11 mouse cellular contexts compared by ENCODE assay signal in the genomic region with DNA sequence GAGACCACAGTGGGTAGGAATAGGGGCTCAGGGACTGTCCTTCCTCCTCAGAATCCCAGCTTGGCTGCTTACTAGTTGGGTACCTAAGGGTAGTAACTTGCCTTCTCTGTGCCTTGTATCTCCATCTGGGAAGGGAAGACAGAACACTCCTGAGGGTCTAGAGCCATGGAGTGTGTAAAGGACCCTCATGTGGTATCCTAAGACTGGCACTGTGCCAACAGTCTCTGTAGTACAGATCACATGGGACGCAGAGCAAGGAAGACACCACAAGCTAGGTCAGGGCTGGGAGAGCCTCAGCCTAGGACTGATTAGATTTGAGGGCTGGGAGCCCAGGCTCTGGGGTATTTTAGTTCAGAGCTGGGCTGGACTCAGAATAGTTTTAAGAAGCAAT. TPM values are rescaled to one million over a fixed set of nuclear protein-coding genes. Genes with fewer than 3 reads are reported as not detected.
DNase-seq lines count a peak whose midpoint lies in the region; ATAC-seq and TF ChIP-seq lines count a peak whose summit lies in the region.
"Had no signal": no experiment of that assay in that cellular context is flagged by ENCODE, and none has a peak within 500 bp of the region (broad histone marks: within the 10 kb centered on the region; RNA-seq: fewer than 3 reads in every experiment).

No protein-coding gene starts in this region.

- DNase-seq in heart, adult 2 months = no peak
- DNase-seq in lung, postnatal 25 days (ENCODE audit: low spot score) = no peak
- no peak for DNase-seq in thymus, postnatal 25 days
- no peak for DNase-seq in right cerebral cortex, postnatal 10 days (ENCODE audit: low spot score in 2 of 2)
- DNase-seq: kidney, adult 9 months had no signal

- no peaks in the 10 kb centered on the region for H3K36me3 ChIP-seq in heart, embryonic 13.5 days
- H3K36me3 ChIP-seq in heart, adult 2 months (ENCODE audit: control insufficient read depth, insufficient read depth, low read length) = no peaks in the 10 kb centered on the region
- H3K36me3 ChIP-seq in lung, embryonic 15.5 days = no peaks in the 10 kb centered on the region
- no peaks in the 10 kb centered on the region for H3K36me3 ChIP-seq in forebrain, embryonic 12.5 days (replicated peaks)
- H3K36me3 ChIP-seq in limb, embryonic 15.5 days = no peaks in the 10 kb centered on the region

- peaks cover 21% of the 10 kb centered on the region for H3K4me1 ChIP-seq in heart, embryonic 13.5 days
- H3K4me1 ChIP-seq in heart, adult 2 months (ENCODE audit: control insufficient read depth, insufficient read depth, low read length) = peaks cover 5% of the 10 kb centered on the region; the same call in 1 of the 2 replicates
- H3K4me1 ChIP-seq in lung, embryonic 15.5 days = peaks cover 12% of the 10 kb centered on the region
- peaks cover 9% of the 10 kb centered on the region; the same call in 1 of the 2 replicates for H3K4me1 ChIP-seq in forebrain, embryonic 12.5 days
- peaks cover 13% of the 10 kb centered on the region for H3K4me1 ChIP-seq in limb, embryonic 15.5 days

- no peaks in the 10 kb centered on the region for H3K9me3 ChIP-seq in heart, embryonic 13.5 days
- H3K9me3 ChIP-seq in lung, embryonic 15.5 days = no peaks in the 10 kb centered on the region
- no peaks in the 10 kb centered on the region for H3K9me3 ChIP-seq in forebrain, embryonic 12.5 days
- H3K9me3 ChIP-seq in limb, embryonic 15.5 days = no peaks in the 10 kb centered on the region
- H3K9me3 ChIP-seq: midbrain, embryonic 15.5 days had no signal

- no peaks in the 10 kb centered on the region for H3K79me2 ChIP-seq in heart, adult 2 months (replicated peaks; ENCODE audit: control insufficient read depth, insufficient read depth, low read length)

- H3K27me3 ChIP-seq in heart, embryonic 13.5 days (replicated peaks) = no peaks in the 10 kb centered on the region
- H3K27me3 ChIP-seq in heart, adult 2 months (ENCODE audit: control insufficient read depth, insufficient read depth, low read length) = no peaks in the 10 kb centered on the region
- H3K27me3 ChIP-seq in lung, embryonic 15.5 days = no peaks in the 10 kb centered on the region
- H3K27me3 ChIP-seq in forebrain, embryonic 12.5 days = no peaks in the 10 kb centered on the region; the same call in 1 of the 2 replicates
- H3K27me3 ChIP-seq in limb, embryonic 15.5 days = no peaks in the 10 kb centered on the region
- H3K27me3 ChIP-seq: midbrain, embryonic 15.5 days had no signal

- no peak for TF ChIP-seq EP300 in heart, adult 2 months (IDR thresholded peaks at IDR 0.05; ENCODE audit: insufficient read depth, low read depth, low read length)

- intact Hi-C loops in heart, adult 2 months (cut with DNase I) = no loop called here

- TF ChIP-seq CTCF in heart, adult 2 months (IDR thresholded peaks at IDR 0.05) = no peak

- peak overlapping the region; percentile 68 for H3K27ac ChIP-seq in heart, embryonic 13.5 days (replicated peaks)
- H3K27ac ChIP-seq in heart, adult 2 months = no peak overlapping the region
- peak overlapping the region; percentile 21; the same call in 1 of the 2 replicates for H3K27ac ChIP-seq in lung, embryonic 15.5 days
- H3K27ac ChIP-seq in forebrain, embryonic 12.5 days = 0 out of 2 replicates have a peak overlapping the region, but pooled peaks have one; percentile 25
- H3K27ac ChIP-seq in limb, embryonic 15.5 days = no peak overlapping the region
- H3K27ac ChIP-seq: midbrain, embryonic 15.5 days had no signal

- peak overlapping the region; percentile 13; the same call in 1 of the 2 replicates for H3K4me2 ChIP-seq in heart, embryonic 13.5 days
- H3K4me2 ChIP-seq in lung, embryonic 15.5 days = no peak overlapping the region
- no peak overlapping the region for H3K4me2 ChIP-seq in forebrain, embryonic 12.5 days
- H3K4me2 ChIP-seq in limb, embryonic 15.5 days = no peak overlapping the region
- H3K4me2 ChIP-seq: midbrain, embryonic 15.5 days had no signal

- 23% methylated on average over 1 of the region's 1 CpGs for WGBS in heart, embryonic 13.5 days
- 31% methylated on average over 1 of the region's 1 CpGs for WGBS in heart, adult 2 months
- WGBS in lung, embryonic 15.5 days = 57% methylated on average over 1 of the region's 1 CpGs
- WGBS in forebrain, embryonic 12.5 days = 82% methylated on average over 1 of the region's 1 CpGs
- 61% methylated on average over 1 of the region's 1 CpGs for WGBS in limb, embryonic 15.5 days

- H3K4me3 ChIP-seq in heart, embryonic 13.5 days = no peak overlapping the region
- H3K4me3 ChIP-seq in heart, adult 2 months = no peak overlapping the region
- H3K4me3 ChIP-seq in lung, embryonic 15.5 days = no peak overlapping the region
- H3K4me3 ChIP-seq in forebrain, embryonic 12.5 days (replicated peaks) = no peak overlapping the region
- no peak overlapping the region for H3K4me3 ChIP-seq in limb, embryonic 15.5 days
- H3K4me3 ChIP-seq: erythroblast, embryonic 14.5 days; midbrain, embryonic 15.5 days had no signal

- H3K9ac ChIP-seq in heart, embryonic 13.5 days = peak overlapping the region; percentile 20; the same call in 1 of the 2 replicates
- H3K9ac ChIP-seq in heart, adult 2 months (ENCODE audit: low read depth, low read length) = no peak overlapping the region
- H3K9ac ChIP-seq in lung, embryonic 15.5 days = no peak overlapping the region
- no peak overlapping the region for H3K9ac ChIP-seq in forebrain, embryonic 12.5 days
- H3K9ac ChIP-seq in limb, embryonic 15.5 days = no peak overlapping the region
- H3K9ac ChIP-seq: midbrain, embryonic 15.5 days had no signal

- 0 out of 2 replicates have a peak, but pooled peaks have one; percentile 11 for ATAC-seq in heart, embryonic 13.5 days (ENCODE audit: extremely low read depth, insufficient number of reproducible peaks, low FRiP score, low TSS enrichment)
- ATAC-seq in lung, embryonic 15.5 days (ENCODE audit: borderline replicate concordance, extremely low read depth, low FRiP score, low TSS enrichment) = no peak
- no peak for ATAC-seq in forebrain, embryonic 12.5 days (ENCODE audit: low FRiP score)
- 0 out of 2 replicates have a peak, but pooled peaks have one; percentile 1 for ATAC-seq in limb, embryonic 15.5 days (ENCODE audit: insufficient number of reproducible peaks, low FRiP score, low TSS enrichment, low read depth)

- TF ChIP-seq POLR2A in heart, adult 2 months (IDR thresholded peaks at IDR 0.05; ENCODE audit: insufficient read depth, low read depth, low read length) = no peak

RNA-seq across cellular contexts. Expression of gene Ntpcr, which starts 27.3 kb away (rescaled TPM):
- polyA plus RNA-seq in heart, embryonic 13.5 days (2015; fragmentation: Nextera tagmentation; extraction: Ambion mirVana) = 25.7 and 25.9 TPM in 2 replicates
- total RNA-seq in heart, adult 2 months (2021) = 10 to 100 TPM; 12.3 to 13.9 TPM
- polyA plus RNA-seq in heart, adult 2 months (2012; rRNA removed) = 20.8 TPM in 2 replicates
- polyA plus RNA-seq in lung, embryonic 15.5 days (2015; fragmentation: Nextera tagmentation; extraction: Ambion mirVana) = 30.6 and 32.7 TPM in 2 replicates
- polyA plus RNA-seq in forebrain, embryonic 12.5 days (2016; fragmentation: Nextera tagmentation; extraction: Ambion mirVana) = 17.1 and 20.0 TPM in 2 replicates
- polyA plus RNA-seq in limb, embryonic 15.5 days (2015; fragmentation: Nextera tagmentation; extraction: Ambion mirVana) = 38.6 and 40.0 TPM in 2 replicates

Comparison
In these comparisons a context has a peak if more than half of its experiments do, and no peak if none do; other contexts are left out.
1. H3K27ac ChIP-seq: peak in heart, embryonic 13.5 days (single experiment), lung, embryonic 15.5 days (single experiment) and forebrain, embryonic 12.5 days (single experiment); none in heart, adult 2 months (single experiment) and limb, embryonic 15.5 days (single experiment).
2. ATAC-seq: peak in heart, embryonic 13.5 days (single experiment) and limb, embryonic 15.5 days (single experiment); none in lung, embryonic 15.5 days (single experiment) and forebrain, embryonic 12.5 days (single experiment).